Mouse (Mus musculus): ENCODE results near the gene Mylpf.
A peak's percentile ranks its signal among the peaks of the same experiment; 100 is the strongest.
"Not testable (repeated sequence)": the region's sequence is repeated elsewhere in the genome, so short reads cannot be mapped to it uniquely, and the experiment has no call there.

Gene Mylpf

GRCm38 (mm10) chr7:127208553-127209438, at the start of gene Mylpf:
Mylpf (plus strand) TSS chr7:127208890.
- DNase-seq (ENCODE audit: low spot score), result peak; percentile 96

- no peak for DNase-seq (ENCODE audit: low spot score)
Measured at GRCm38 (mm10) chr7:127162546-127162945, 46.1 kb upstream of the Mylpf start.

GRCm38 (mm10) chr7:127164002-127164401, 44.7 kb upstream of the Mylpf start:
- no peak for DNase-seq (ENCODE audit: low spot score)

GRCm38 (mm10) chr7:127165607-127166493, 42.8 kb upstream of the Mylpf start:
- DNase-seq (ENCODE audit: low spot score), result no peak

GRCm38 (mm10) chr7:127166501-127166900, 42.2 kb upstream of the Mylpf start:
- no peak for DNase-seq (ENCODE audit: low spot score)

- no peak for DNase-seq (ENCODE audit: low spot score)
Measured at GRCm38 (mm10) chr7:127176937-127177336, 31.8 kb upstream of the Mylpf start.

GRCm38 (mm10) chr7:127180783-127181182, 27.9 kb upstream of the Mylpf start:
- no peak for DNase-seq (ENCODE audit: low spot score)

GRCm38 (mm10) chr7:127181724-127182123, 27.0 kb upstream of the Mylpf start:
- DNase-seq (ENCODE audit: low spot score), result not testable (repeated sequence)

- DNase-seq (ENCODE audit: low spot score), result no peak
Measured at GRCm38 (mm10) chr7:127183345-127183744, 25.3 kb upstream of the Mylpf start.

GRCm38 (mm10) chr7:127183828-127184227, 24.9 kb upstream of the Mylpf start:
- DNase-seq (ENCODE audit: low spot score), result no peak

- DNase-seq (ENCODE audit: low spot score), result no peak
Measured at GRCm38 (mm10) chr7:127184720-127185119, 24.0 kb upstream of the Mylpf start.

- no peak for DNase-seq (ENCODE audit: low spot score)
Measured at GRCm38 (mm10) chr7:127185601-127186000, 23.1 kb upstream of the Mylpf start.

GRCm38 (mm10) chr7:127187351-127187750, 21.3 kb upstream of the Mylpf start:
- no peak for DNase-seq (ENCODE audit: low spot score)

- no peak for DNase-seq (ENCODE audit: low spot score)
Measured at GRCm38 (mm10) chr7:127188305-127189276, 20.1 kb upstream of the Mylpf start.

- DNase-seq (ENCODE audit: low spot score), result no peak
Measured at GRCm38 (mm10) chr7:127190672-127191071, 18.0 kb upstream of the Mylpf start.

- no peak for DNase-seq (ENCODE audit: low spot score)
Measured at GRCm38 (mm10) chr7:127192989-127193388, 15.7 kb upstream of the Mylpf start.

GRCm38 (mm10) chr7:127194011-127194632, 14.6 kb upstream of the Mylpf start:
- no peak for DNase-seq (ENCODE audit: low spot score)

- DNase-seq (ENCODE audit: low spot score), result no peak
Measured at GRCm38 (mm10) chr7:127194633-127195029, 14.1 kb upstream of the Mylpf start.

- peak; percentile 94 for DNase-seq (ENCODE audit: low spot score)
Measured at GRCm38 (mm10) chr7:127195544-127196295, 13.0 kb upstream of the Mylpf start, which contains the start of gene Cd2bp2. Cd2bp2 (minus strand) TSS chr7:127196050.

- DNase-seq (ENCODE audit: low spot score), result no peak
Measured at GRCm38 (mm10) chr7:127196484-127196883, 12.2 kb upstream of the Mylpf start.
